In genomic region chr9:53603384-53603783, GRCm38 (mm10) we compare ENCODE assay signal across 8 mouse cellular contexts. TPM values are rescaled to one million over a fixed set of nuclear protein-coding genes. Genes with fewer than 3 reads are reported as not detected.
DNase-seq lines count a peak whose midpoint lies in the region; ATAC-seq and TF ChIP-seq lines count a peak whose summit lies in the region.

No protein-coding gene starts in this region.

- peaks cover 10% of the 10 kb centered on the region; the same call in 1 of the 2 replicates for H3K4me1 ChIP-seq in heart, embryonic 10.5 days
- peaks cover 45% of the 10 kb centered on the region for H3K4me1 ChIP-seq in bone marrow macrophage, adult 2 months (ENCODE audit: control insufficient read depth, insufficient read depth, low read length)
- peaks cover 35% of the 10 kb centered on the region for H3K4me1 ChIP-seq in liver, postnatal 0 days (ENCODE audit: insufficient read depth)
- H3K4me1 ChIP-seq in stomach, postnatal 0 days (replicated peaks; ENCODE audit: control insufficient read depth, insufficient read depth), result no peaks in the 10 kb centered on the region

- no peak overlapping the region for H3K27ac ChIP-seq in heart, embryonic 10.5 days
- peak overlapping the region; percentile 70 for H3K27ac ChIP-seq in bone marrow macrophage, adult 2 months (ENCODE audit: insufficient read depth, low read depth, low read length)
- H3K27ac ChIP-seq in liver, postnatal 0 days (ENCODE audit: low read depth), result peak overlapping the region; percentile 95
- no peak overlapping the region; the same call in 1 of the 2 replicates for H3K27ac ChIP-seq in stomach, postnatal 0 days (replicated peaks)

- H3K9me3 ChIP-seq in heart, embryonic 10.5 days, result no peaks in the 10 kb centered on the region
- no peaks in the 10 kb centered on the region for H3K9me3 ChIP-seq in liver, postnatal 0 days (ENCODE audit: low read length)
- H3K9me3 ChIP-seq in stomach, postnatal 0 days (ENCODE audit: control insufficient read depth, low read length), result no peaks in the 10 kb centered on the region

- no peak for TF ChIP-seq EP300 in liver, postnatal 0 days (IDR thresholded peaks at IDR 0.05; ENCODE audit: low read depth)
- no peak for TF ChIP-seq EP300 in stomach, postnatal 0 days (optimal IDR thresholded peaks at IDR 0.05)

- H3K36me3 ChIP-seq in heart, embryonic 10.5 days, result 0 out of 2 replicates have a peak, but pooled peaks cover 2% of the 10 kb centered on the region
- H3K36me3 ChIP-seq in liver, postnatal 0 days (replicated peaks; ENCODE audit: insufficient read depth, low read length), result 0 out of 2 replicates have a peak, but pooled peaks cover 4% of the 10 kb centered on the region
- H3K36me3 ChIP-seq in stomach, postnatal 0 days (ENCODE audit: control insufficient read depth, insufficient read depth, low read length), result no peaks in the 10 kb centered on the region

- intact Hi-C loops in heart, postnatal 25 days (cut with DNase I), result no loop called here
- intact Hi-C loops in left cerebral cortex, postnatal 36 days (cut with DNase I), result no loop called here

- no peak for TF ChIP-seq POLR2A in bone marrow macrophage, adult 2 months (IDR thresholded peaks at IDR 0.05; ENCODE audit: borderline replicate concordance, low read depth, low read length)

- no peak for ATAC-seq in liver, postnatal 0 days
- ATAC-seq in stomach, postnatal 0 days (ENCODE audit: low FRiP score, low TSS enrichment), result peak; percentile 66

- DNase-seq in heart, embryonic 10.5 days (ENCODE audit: low spot score), result peak; percentile 11
- DNase-seq in heart, postnatal 25 days (ENCODE audit: low spot score), result no peak
- peak; percentile 76 for DNase-seq in A20 (ENCODE audit: low read depth, low spot score)
- peak; percentile 53 for DNase-seq in liver, postnatal 0 days
- peak; percentile 46 for DNase-seq in stomach, postnatal 0 days (ENCODE audit: low spot score)
- no peak for DNase-seq in layer of hippocampus, adult 11-12 months (ENCODE audit: low spot score)
- no peak for DNase-seq in left cerebral cortex, postnatal 36 days (ENCODE audit: low spot score in 2 of 2)

- no peak overlapping the region for H3K4me3 ChIP-seq in heart, embryonic 10.5 days
- H3K4me3 ChIP-seq in bone marrow macrophage, adult 2 months (ENCODE audit: insufficient read depth, low read length), result no peak overlapping the region
- H3K4me3 ChIP-seq in liver, postnatal 0 days (ENCODE audit: low read depth, low read length), result no peak overlapping the region
- no peak overlapping the region for H3K4me3 ChIP-seq in stomach, postnatal 0 days (ENCODE audit: low read depth, low read length)

- no peak overlapping the region for H3K4me2 ChIP-seq in liver, postnatal 0 days (ENCODE audit: low read depth, low read length)
- no peak overlapping the region for H3K4me2 ChIP-seq in stomach, postnatal 0 days (replicated peaks; ENCODE audit: low read depth)

- 0 out of 2 replicates have a peak overlapping the region, but pooled peaks have one; percentile 9 for H3K9ac ChIP-seq in liver, postnatal 0 days (replicated peaks)
- no peak overlapping the region for H3K9ac ChIP-seq in stomach, postnatal 0 days (ENCODE audit: low read length)

- 76% methylated on average over 1 of the region's 1 CpGs for WGBS in heart, embryonic 10.5 days
- 44% methylated on average over 1 of the region's 1 CpGs for WGBS in liver, postnatal 0 days (ENCODE audit: insufficient replicate concordance)
- WGBS in stomach, postnatal 0 days, result 67% methylated on average over 1 of the region's 1 CpGs

- no peaks in the 10 kb centered on the region for H3K27me3 ChIP-seq in heart, embryonic 10.5 days (ENCODE audit: insufficient read depth, poor library complexity, severe bottlenecking)
- no peaks in the 10 kb centered on the region for H3K27me3 ChIP-seq in liver, postnatal 0 days (ENCODE audit: insufficient read depth, low read length)
- no peaks in the 10 kb centered on the region for H3K27me3 ChIP-seq in stomach, postnatal 0 days (ENCODE audit: control insufficient read depth, insufficient read depth, low read length)

- no peak for TF ChIP-seq CTCF in bone marrow macrophage, adult 2 months (IDR thresholded peaks at IDR 0.05; ENCODE audit: low read depth, low read length)
- no peak for TF ChIP-seq CTCF in liver, postnatal 0 days (IDR thresholded peaks at IDR 0.05; ENCODE audit: low read depth)
- TF ChIP-seq CTCF in stomach, postnatal 0 days (IDR thresholded peaks at IDR 0.05; ENCODE audit: low read depth), result no peak

RNA-seq across cellular contexts. Expression of gene Acat1, which starts 6.8 kb away (rescaled TPM):
- polyA plus RNA-seq in heart, embryonic 10.5 days (2016; fragmentation: Nextera tagmentation; extraction: Ambion mirVana), result 79.2 and 113 TPM in 2 replicates
- total RNA-seq in heart, postnatal 25 days (2021), result 100 to 1,000 TPM; 276 to 289 TPM
- 44.7 and 45.0 TPM in 2 replicates for polyA plus RNA-seq in bone marrow macrophage, adult 2 months (2012; ENCODE audit: insufficient read depth, insufficient read length, missing spikeins)
- 332 and 340 TPM in 2 replicates for polyA plus RNA-seq in liver, postnatal 0 days (2015; fragmentation: Nextera tagmentation; extraction: Ambion mirVana)
- 113 and 115 TPM in 2 replicates for polyA plus RNA-seq in stomach, postnatal 0 days (2015; fragmentation: Nextera tagmentation; extraction: Ambion mirVana)
- 10 to 100 TPM; 49.8 to 53.4 TPM for total RNA-seq in left cerebral cortex, postnatal 36 days (2021)

Comparison
In these comparisons a context has a peak if more than half of its experiments do, and no peak if none do; other contexts are left out.
1. DNase-seq: peak in heart, embryonic 10.5 days (single experiment), A20 (single experiment), liver, postnatal 0 days (single experiment) and stomach, postnatal 0 days (single experiment); none in heart, postnatal 25 days (single experiment), layer of hippocampus, adult 11-12 months (single experiment) and left cerebral cortex, postnatal 36 days (0 of 2).
2. H3K27ac ChIP-seq: peak in bone marrow macrophage, adult 2 months (single experiment) and liver, postnatal 0 days (single experiment); none in heart, embryonic 10.5 days (single experiment) and stomach, postnatal 0 days (single experiment).